Mouse (Mus musculus): ENCODE results near the gene Macrod1.

- TF ChIP-seq CTCF (IDR thresholded peaks at IDR 0.05; ENCODE audit: control insufficient read depth, insufficient read depth, low read length) (no peak), POLR2A (IDR thresholded peaks at IDR 0.05; ENCODE audit: borderline replicate concordance, control insufficient read depth, low read depth, low read length) (no peak)
These were observed 104.5 kb downstream of the Macrod1 start for GRCm38 (mm10) chr19:7161064-7161463.
